Mouse (Mus musculus) gonadal fat pad, adult 2 months (tissue): ENCODE results near the gene Iapp. TPM values are rescaled to one million over a fixed set of nuclear protein-coding genes. Genes with fewer than 3 reads are reported as not detected.

ENCODE experiments used
- polyA plus RNA-seq: library from polyadenylated mRNA; depleted of rRNA; stranded (reverse); fragments of >200 nt; gene quantifications from 2 replicates; pipeline ENCODE4 v1.2.3, GENCODE M21; 2012; rRNA removed

Gene Iapp
- polyA plus RNA-seq, 1 experiment, result 5.5 TPM

Other genes starting within 250 kb of the Iapp start
- 0.20 TPM in 1 of 2 replicates, not detected in the other for gene Slco1a6, start 89.9 kb upstream of the Iapp start, polyA plus RNA-seq
- gene Slco1a5, start 24.6 kb downstream of the Iapp start, polyA plus RNA-seq, result 3.7 and 3.8 TPM in 2 replicates
- 6.2 and 6.6 TPM in 2 replicates for gene Pyroxd1, start 47.2 kb downstream of the Iapp start, polyA plus RNA-seq
- gene Recql, start 88.7 kb downstream of the Iapp start, polyA plus RNA-seq, result 8.7 and 9.1 TPM in 2 replicates
- 14.3 and 19.2 TPM in 2 replicates for gene Golt1b, start 88.8 kb downstream of the Iapp start, polyA plus RNA-seq
- gene Spx, start 115.0 kb downstream of the Iapp start, polyA plus RNA-seq, result 1.7 TPM in 2 replicates
- 5.6 and 19.9 TPM in 2 replicates for gene Gys2, start 174.7 kb downstream of the Iapp start, polyA plus RNA-seq
- gene Ldhb, start 209.5 kb downstream of the Iapp start, polyA plus RNA-seq, result 275 and 419 TPM in 2 replicates